Mouse (Mus musculus) gastrocnemius, postnatal 25 days (tissue): ENCODE measurements around the gene Bri3. TPM values are rescaled to one million over a fixed set of nuclear protein-coding genes. Genes with fewer than 3 reads are reported as not detected.
A peak's percentile ranks its signal among the peaks of the same experiment; 100 is the strongest.
"Not testable (repeated sequence)": the region's sequence is repeated elsewhere in the genome, so short reads cannot be mapped to it uniquely, and the experiment has no call there.

ENCODE experiments used
- DNase-seq: peaks from one replicate; pipeline ENCODE4 v3.0.0; 2022
- total RNA-seq, 2 experiments: library from RNA; stranded (reverse); gene quantifications; 1 replicate in 1 of 2; 2 replicates in 1 of 2; pipeline ENCODE4 v1.2.3; 2021

The Bri3 gene
- total RNA-seq, 2 experiments from 2014 or later = 36.0 to 43.5 TPM

- no peak for DNase-seq
These were observed 51.1 kb downstream of the Bri3 start for GRCm38 (mm10) chr5:144295357-144295756.

GRCm38 (mm10) chr5:144296090-144296604, 51.9 kb downstream of the Bri3 start:
- no peak for DNase-seq

- no peak for DNase-seq
These were observed 58.8 kb downstream of the Bri3 start for GRCm38 (mm10) chr5:144303071-144303470.

GRCm38 (mm10) chr5:144308929-144309328, 64.7 kb downstream of the Bri3 start:
- no peak for DNase-seq

GRCm38 (mm10) chr5:144312183-144312582, 67.9 kb downstream of the Bri3 start:
- no peak for DNase-seq

GRCm38 (mm10) chr5:144313335-144313734, 69.1 kb downstream of the Bri3 start:
- no peak for DNase-seq

GRCm38 (mm10) chr5:144314731-144315494, 70.7 kb downstream of the Bri3 start:
- peak; percentile 8 for DNase-seq

- no peak for DNase-seq
These were observed 72.2 kb downstream of the Bri3 start for GRCm38 (mm10) chr5:144316442-144316841.

GRCm38 (mm10) chr5:144317426-144317825, 73.2 kb downstream of the Bri3 start:
- DNase-seq = no peak

GRCm38 (mm10) chr5:144318286-144318685, 74.0 kb downstream of the Bri3 start:
- DNase-seq = no peak

GRCm38 (mm10) chr5:144321681-144322080, 77.4 kb downstream of the Bri3 start:
- DNase-seq = no peak

- no peak for DNase-seq
These were observed 78.5 kb downstream of the Bri3 start for GRCm38 (mm10) chr5:144322717-144323116.

GRCm38 (mm10) chr5:144334010-144334409, 89.8 kb downstream of the Bri3 start:
- DNase-seq = no peak

GRCm38 (mm10) chr5:144335357-144335756, 91.1 kb downstream of the Bri3 start:
- not testable (repeated sequence) for DNase-seq

GRCm38 (mm10) chr5:144338787-144339186, 94.5 kb downstream of the Bri3 start:
- DNase-seq = no peak

- no peak for DNase-seq
These were observed 96.8 kb downstream of the Bri3 start for GRCm38 (mm10) chr5:144341085-144341484.

- DNase-seq = no peak
These were observed 100.4 kb downstream of the Bri3 start for GRCm38 (mm10) chr5:144344592-144344991.

- no peak for DNase-seq
These were observed 106.9 kb downstream of the Bri3 start for GRCm38 (mm10) chr5:144351185-144351584.

- no peak for DNase-seq
These were observed 108.2 kb downstream of the Bri3 start for GRCm38 (mm10) chr5:144352250-144353047.

GRCm38 (mm10) chr5:144356776-144357455, 112.7 kb downstream of the Bri3 start:
- no peak for DNase-seq

- no peak for DNase-seq
These were observed 113.3 kb downstream of the Bri3 start for GRCm38 (mm10) chr5:144357551-144357880.

- DNase-seq = peak; percentile 76
These were observed 113.8 kb downstream of the Bri3 start, which contains the start of gene Baiap2l1 for GRCm38 (mm10) chr5:144357881-144358591. Gene Baiap2l1, minus strand, starts transcription at chr5:144358112.
